Mouse (Mus musculus) spleen, adult 2 months (tissue): Measurements from ENCODE around the gene Papss1.

Experiments used
- CTCF ChIP-seq: fragments of 200-500 bp; IDR thresholded peaks from 2 replicates; pipeline ENCODE4 v1.5.1; 2011; ENCODE audit warnings: mild to moderate bottlenecking, inconsistent platforms; ENCODE audit not compliant: insufficient read depth, insufficient read length, insufficient replicate concordance; ENCODE audit errors: extremely low read depth
- POLR2A ChIP-seq: fragments of 200-500 bp; IDR thresholded peaks from 2 replicates; pipeline ENCODE4 v1.6.1; 2011; ENCODE audit warnings: low read depth, low read length, inconsistent platforms

DNA sequence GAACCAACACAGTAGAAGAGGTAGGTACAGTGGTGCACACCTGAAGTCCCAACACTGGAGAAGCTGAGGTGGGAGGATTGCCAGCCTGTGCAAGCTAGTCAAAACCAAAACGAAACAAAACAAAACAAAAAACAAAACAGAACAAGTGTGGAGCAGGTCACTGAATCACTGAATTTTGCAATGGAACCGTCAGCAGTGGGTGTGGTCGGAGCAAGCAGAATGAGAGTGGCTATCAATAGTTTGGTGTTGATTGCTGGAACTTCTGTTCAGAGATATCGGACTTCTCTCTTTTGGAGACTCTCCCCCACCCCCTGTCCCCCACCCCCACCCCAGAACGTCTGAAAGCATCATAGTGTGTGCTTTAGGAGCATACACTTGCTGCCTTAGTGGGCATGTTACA lies 40.4 kb upstream of the Papss1 start:
- TF ChIP-seq CTCF (no peak), POLR2A (no peak)
